Mouse (Mus musculus) E14TG2a.4 (cell line): Measurements from ENCODE around the gene Tifab.

Source experiments
- H3K27me3 ChIP-seq: 2 replicates; pipeline ENCODE4 v1.6.1; 2014; ENCODE audit warnings: low read length, control low read depth; ENCODE audit not compliant: insufficient read depth
- H3K36me3 ChIP-seq: 2 replicates; pipeline ENCODE4 v1.6.1; 2014; ENCODE audit warnings: low read length, control low read depth; ENCODE audit not compliant: insufficient read depth
- H3K4me1 ChIP-seq: replicated peaks from 2 replicates; pipeline ENCODE4 v1.6.1; 2014; ENCODE audit warnings: low read depth, low read length, control low read depth
- H3K4me3 ChIP-seq: replicated peaks from 2 replicates; pipeline ENCODE4 v1.5.1; 2014; ENCODE audit warnings: mild to moderate bottlenecking, low read length
- H3K9me3 ChIP-seq: 2 replicates; pipeline ENCODE4 v1.6.1; 2014; ENCODE audit warnings: low read length, control low read depth
- CTCF ChIP-seq: conservative IDR thresholded peaks from 2 replicates; pipeline ENCODE4 v1.5.1; 2014; ENCODE audit warnings: low read length
- NANOG ChIP-seq: IDR thresholded peaks from 2 replicates; pipeline ENCODE4 v1.6.1; 2014; ENCODE audit warnings: borderline replicate concordance, low read length, mixed read lengths
- POU5F1 ChIP-seq: IDR thresholded peaks from 2 replicates; pipeline ENCODE4 v1.6.1; 2014; ENCODE audit warnings: low read length, borderline replicate concordance

Tifab gene

GRCm38 (mm10) chr13:56191225-56191624 lies 12.5 kb upstream of the Tifab start:
- peaks cover 25% of the 10 kb centered on the region for H3K9me3 ChIP-seq
- peaks cover 20% of the 10 kb centered on the region for H3K4me1 ChIP-seq
- H3K36me3 ChIP-seq = no peaks in the 10 kb centered on the region
- TF ChIP-seq POU5F1 = no peak
- TF ChIP-seq CTCF = peak; percentile 14; the same call in 1 of the 2 replicates
- no peak for TF ChIP-seq NANOG
- H3K4me3 ChIP-seq = no peak overlapping the region
- no peaks in the 10 kb centered on the region for H3K27me3 ChIP-seq

- H3K36me3 ChIP-seq = no peaks in the 10 kb centered on the region
- H3K27me3 ChIP-seq = no peaks in the 10 kb centered on the region
- TF ChIP-seq POU5F1 = no peak
- peak; percentile 68 for TF ChIP-seq CTCF
- peaks cover 25% of the 10 kb centered on the region for H3K9me3 ChIP-seq
- H3K4me1 ChIP-seq = peaks cover 13% of the 10 kb centered on the region
- no peak overlapping the region for H3K4me3 ChIP-seq
Observed at GRCm38 (mm10) chr13:56189688-56190087, 11.0 kb upstream of the Tifab start.

GRCm38 (mm10) chr13:56183687-56184086 lies 5.0 kb upstream of the Tifab start:
- no peaks in the 10 kb centered on the region for H3K36me3 ChIP-seq
- peaks cover 9% of the 10 kb centered on the region; the same call in 1 of the 2 replicates for H3K9me3 ChIP-seq
- no peaks in the 10 kb centered on the region for H3K4me1 ChIP-seq
- no peak for TF ChIP-seq CTCF
- no peak for TF ChIP-seq NANOG
- TF ChIP-seq POU5F1 = no peak
- peaks cover 19% of the 10 kb centered on the region; the same call in 1 of the 2 replicates for H3K27me3 ChIP-seq
- H3K4me3 ChIP-seq = no peak overlapping the region

- peaks cover 9% of the 10 kb centered on the region; the same call in 1 of the 2 replicates for H3K9me3 ChIP-seq
- no peak overlapping the region for H3K4me3 ChIP-seq
- TF ChIP-seq CTCF (no peak), NANOG (no peak), POU5F1 (no peak)
- H3K36me3 ChIP-seq = no peaks in the 10 kb centered on the region
- H3K4me1 ChIP-seq = no peaks in the 10 kb centered on the region
- H3K27me3 ChIP-seq = peaks cover 28% of the 10 kb centered on the region
Observed at GRCm38 (mm10) chr13:56181424-56181823, 2.7 kb upstream of the Tifab start.

- TF ChIP-seq NANOG (no peak), CTCF (no peak), POU5F1 (no peak)
- Histone ChIP-seq H3K4me1 (0 out of 2 replicates have a peak, but pooled peaks cover 6% of the 10 kb centered on the region), H3K36me3 (no peaks in the 10 kb centered on the region)
Observed at GRCm38 (mm10) chr13:56176310-56176709, 2.4 kb downstream of the Tifab start.

GRCm38 (mm10) chr13:56175848-56176247 lies 2.8 kb downstream of the Tifab start:
- Histone ChIP-seq H3K36me3 (no peaks in the 10 kb centered on the region), H3K9me3 (no peaks in the 10 kb centered on the region), H3K27me3 (peaks cover 63% of the 10 kb centered on the region), H3K4me3 (no peak overlapping the region), H3K4me1 (0 out of 2 replicates have a peak, but pooled peaks cover 6% of the 10 kb centered on the region)
- TF ChIP-seq NANOG (no peak), POU5F1 (no peak), CTCF (no peak)

More at GRCm38 (mm10) chr13:56176310-56176709, 2.4 kb downstream of the Tifab start:
- H3K4me3 ChIP-seq = no peak overlapping the region
- peaks cover 60% of the 10 kb centered on the region for H3K27me3 ChIP-seq
- no peaks in the 10 kb centered on the region for H3K9me3 ChIP-seq

- Histone ChIP-seq H3K4me3 (no peak overlapping the region), H3K4me1 (0 out of 2 replicates have a peak, but pooled peaks cover 6% of the 10 kb centered on the region), H3K36me3 (no peaks in the 10 kb centered on the region), H3K9me3 (no peaks in the 10 kb centered on the region), H3K27me3 (peaks cover 72% of the 10 kb centered on the region)
- TF ChIP-seq NANOG (no peak), CTCF (no peak), POU5F1 (no peak)
Observed at GRCm38 (mm10) chr13:56172901-56173545, 5.7 kb downstream of the Tifab start.

GRCm38 (mm10) chr13:56172106-56172505 lies 6.6 kb downstream of the Tifab start:
- no peaks in the 10 kb centered on the region for H3K9me3 ChIP-seq
- H3K4me3 ChIP-seq = no peak overlapping the region
- H3K27me3 ChIP-seq = peaks cover 68% of the 10 kb centered on the region
- H3K4me1 ChIP-seq = peaks cover 10% of the 10 kb centered on the region
- H3K36me3 ChIP-seq = no peaks in the 10 kb centered on the region
- TF ChIP-seq POU5F1 (no peak), CTCF (no peak), NANOG (no peak)
